Mouse (Mus musculus) CD4-positive helper T cell, adult 2 months (primary cell): ENCODE data around the gene Zfp688.
A peak's percentile ranks its signal among the peaks of the same experiment; 100 is the strongest.
"Not testable (repeated sequence)": the region's sequence is repeated elsewhere in the genome, so short reads cannot be mapped to it uniquely, and the experiment has no call there.

Experiments used
- DNase-seq: peaks from one replicate; pipeline ENCODE4 v3.0.0-alpha.2; 2012; ENCODE audit warnings: low read depth, missing footprints, low spot score

Zfp688 gene

GRCm38 (mm10) chr7:127411418-127411817 is 10.4 kb downstream of the Zfp688 start:
- DNase-seq, result no peak

- peak; percentile 89 for DNase-seq
Measured at GRCm38 (mm10) chr7:127406002-127406987, 15.6 kb downstream of the Zfp688 start, which contains the start of gene Zfp764. TSS of gene Zfp764 (minus strand) at chr7:127406822.

GRCm38 (mm10) chr7:127404101-127404500 is 17.8 kb downstream of the Zfp688 start:
- DNase-seq, result not testable (repeated sequence)

GRCm38 (mm10) chr7:127402980-127403379 is 18.9 kb downstream of the Zfp688 start:
- DNase-seq, result no peak

- no peak for DNase-seq
Measured at GRCm38 (mm10) chr7:127400355-127400754, 21.5 kb downstream of the Zfp688 start.

- no peak for DNase-seq
Measured at GRCm38 (mm10) chr7:127393944-127394333, 27.9 kb downstream of the Zfp688 start.

- DNase-seq, result peak; percentile 95
Measured at GRCm38 (mm10) chr7:127393157-127393943, 28.5 kb downstream of the Zfp688 start, which contains the start of gene E430018J23Rik. TSS of gene E430018J23Rik (minus strand) at chr7:127393629.

GRCm38 (mm10) chr7:127392251-127392824 is 29.5 kb downstream of the Zfp688 start:
- DNase-seq, result no peak

GRCm38 (mm10) chr7:127391538-127391937 is 30.3 kb downstream of the Zfp688 start:
- DNase-seq, result no peak

GRCm38 (mm10) chr7:127390306-127390705 is 31.6 kb downstream of the Zfp688 start:
- no peak for DNase-seq

- DNase-seq, result not testable (repeated sequence)
Measured at GRCm38 (mm10) chr7:127388201-127388600, 33.7 kb downstream of the Zfp688 start.

- peak; percentile 91 for DNase-seq
Measured at GRCm38 (mm10) chr7:127386641-127387392, 35.1 kb downstream of the Zfp688 start, which contains the start of gene 9130019O22Rik. TSS of gene 9130019O22Rik (minus strand) at chr7:127387166.

- DNase-seq, result not testable (repeated sequence)
Measured at GRCm38 (mm10) chr7:127385560-127385959, 36.3 kb downstream of the Zfp688 start.

- DNase-seq, result no peak
Measured at GRCm38 (mm10) chr7:127378310-127378921, 43.5 kb downstream of the Zfp688 start.

- DNase-seq, result peak; percentile 96
Measured at GRCm38 (mm10) chr7:127375271-127376245, 46.3 kb downstream of the Zfp688 start, which contains the start of gene Zfp747. TSS of gene Zfp747 (minus strand) at chr7:127376050.

- not testable (repeated sequence) for DNase-seq
Measured at GRCm38 (mm10) chr7:127371870-127372269, 50.0 kb downstream of the Zfp688 start.

GRCm38 (mm10) chr7:127371213-127371612 is 50.7 kb downstream of the Zfp688 start:
- DNase-seq, result no peak
